In genomic region chr8:4403960-4404879, GRCm38 (mm10) we compare ENCODE assay signal across 8 mouse cellular contexts.
DNase-seq lines count a peak whose midpoint lies in the region; ATAC-seq lines count a peak whose summit lies in the region.

No protein-coding gene starts in this region.

- H3K4me2 ChIP-seq in liver, embryonic 11.5 days = peak overlapping the region; percentile 43
- H3K4me2 ChIP-seq in neural tube, embryonic 12.5 days (replicated peaks) = peak overlapping the region; percentile 54

- intact Hi-C loops in heart, postnatal 10 days (cut with DNase I) = no loop called here

- H3K27me3 ChIP-seq in embryonic facial prominence, embryonic 10.5 days (replicated peaks; ENCODE audit: low read depth, poor library complexity, severe bottlenecking) = no peaks in the 10 kb centered on the region
- H3K27me3 ChIP-seq in liver, embryonic 11.5 days (replicated peaks; ENCODE audit: control insufficient read depth, insufficient read depth, low read length) = no peaks in the 10 kb centered on the region
- H3K27me3 ChIP-seq in neural tube, embryonic 12.5 days (replicated peaks) = no peaks in the 10 kb centered on the region

- no peak overlapping the region for H3K9ac ChIP-seq in liver, embryonic 11.5 days (ENCODE audit: low read depth, low read length)
- H3K9ac ChIP-seq in neural tube, embryonic 12.5 days = 0 out of 2 replicates have a peak overlapping the region, but pooled peaks have one; percentile 33

- H3K27ac ChIP-seq in embryonic facial prominence, embryonic 10.5 days (replicated peaks) = peak overlapping the region; percentile 74
- no peak overlapping the region for H3K27ac ChIP-seq in liver, embryonic 11.5 days (ENCODE audit: low read depth, low read length)
- no peak overlapping the region for H3K27ac ChIP-seq in neural tube, embryonic 12.5 days

- DNase-seq in frontal cortex, postnatal 25 days (ENCODE audit: low spot score in 2 of 2) = no peak
- peak; percentile 40 for DNase-seq in embryonic facial prominence, embryonic 10.5 days (ENCODE audit: low spot score)
- DNase-seq in heart, postnatal 10 days = peak; percentile 60 to 66
- DNase-seq in liver, embryonic 11.5 days (ENCODE audit: low spot score) = no peak
- no peak for DNase-seq in T-cell, adult 2 months (ENCODE audit: low spot score)

- H3K9me3 ChIP-seq in embryonic facial prominence, embryonic 10.5 days = 0 out of 2 replicates have a peak, but pooled peaks cover 3% of the 10 kb centered on the region
- 0 out of 2 replicates have a peak, but pooled peaks cover 2% of the 10 kb centered on the region for H3K9me3 ChIP-seq in liver, embryonic 11.5 days (ENCODE audit: control insufficient read depth, low read length)
- no peaks in the 10 kb centered on the region for H3K9me3 ChIP-seq in neural tube, embryonic 12.5 days

- peak overlapping the region; percentile 49 for H3K4me3 ChIP-seq in embryonic facial prominence, embryonic 10.5 days
- peak overlapping the region; percentile 13; the same call in 1 of the 2 replicates for H3K4me3 ChIP-seq in liver, embryonic 11.5 days (ENCODE audit: low read depth, low read length)
- H3K4me3 ChIP-seq in neural tube, embryonic 12.5 days = peak overlapping the region; percentile 21

- ATAC-seq in frontal cortex, adult (ENCODE audit: low TSS enrichment) = peak; percentile 33; the same call in 1 of the 2 replicates
- ATAC-seq in liver, embryonic 11.5 days (replicated peaks; ENCODE audit: low FRiP score) = no peak
- ATAC-seq in neural tube, embryonic 12.5 days (ENCODE audit: low FRiP score, low read depth) = peak; percentile 14; the same call in 1 of the 2 replicates
- ATAC-seq in CD4-positive, CD25-positive, alpha-beta regulatory T cell, adult 4 months = no peak

- peaks cover 5% of the 10 kb centered on the region for H3K4me1 ChIP-seq in embryonic facial prominence, embryonic 10.5 days
- H3K4me1 ChIP-seq in liver, embryonic 11.5 days (replicated peaks; ENCODE audit: control insufficient read depth, insufficient read depth, low read length) = no peaks in the 10 kb centered on the region
- H3K4me1 ChIP-seq in neural tube, embryonic 12.5 days = no peaks in the 10 kb centered on the region

- no peaks in the 10 kb centered on the region for H3K36me3 ChIP-seq in embryonic facial prominence, embryonic 10.5 days (replicated peaks)
- no peaks in the 10 kb centered on the region for H3K36me3 ChIP-seq in liver, embryonic 11.5 days (ENCODE audit: control insufficient read depth, insufficient read depth, low read length)
- H3K36me3 ChIP-seq in neural tube, embryonic 12.5 days = no peaks in the 10 kb centered on the region

- 54% methylated on average over 19 of the region's 19 CpGs for WGBS in embryonic facial prominence, embryonic 10.5 days
- WGBS in liver, embryonic 11.5 days = 39% methylated on average over 19 of the region's 19 CpGs
- 60% methylated on average over 19 of the region's 19 CpGs for WGBS in neural tube, embryonic 12.5 days

Comparison
In these comparisons a context has a peak if more than half of its experiments do, and no peak if none do; other contexts are left out.
1. ATAC-seq: peak in frontal cortex, adult (single experiment) and neural tube, embryonic 12.5 days (single experiment); none in liver, embryonic 11.5 days (single experiment) and CD4-positive, CD25-positive, alpha-beta regulatory T cell, adult 4 months (single experiment).
2. DNase-seq: peak in embryonic facial prominence, embryonic 10.5 days (single experiment) and heart, postnatal 10 days (2 of 2); none in frontal cortex, postnatal 25 days (0 of 2), liver, embryonic 11.5 days (single experiment) and T-cell, adult 2 months (single experiment).
3. Peak in every context shown above with its lines, with median percentiles within 50 percentile points of each other: H3K4me3 ChIP-seq.